Mouse (Mus musculus): ENCODE measurements around the gene Nfia.

DNA sequence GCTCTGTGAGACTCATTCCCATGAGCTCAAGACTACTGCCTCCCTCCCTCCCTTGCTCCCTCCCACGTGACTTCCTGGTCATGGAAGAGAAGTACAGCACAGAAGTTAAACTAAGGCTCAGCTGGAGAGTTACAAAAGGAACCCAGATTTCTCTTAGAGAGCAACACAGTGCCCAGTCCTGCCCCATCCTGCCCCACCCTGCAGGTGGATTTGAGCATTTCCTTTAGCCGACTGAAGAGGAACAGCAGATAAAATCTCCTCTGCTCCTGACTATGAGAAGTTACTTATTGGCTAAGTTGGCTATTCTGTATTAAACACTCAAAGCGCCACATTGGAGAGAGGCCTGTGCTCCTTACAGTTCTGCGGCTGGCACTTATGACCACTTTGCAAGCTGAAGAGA lies 314.4 kb downstream of the Nfia start:
- TF ChIP-seq CTCF (IDR thresholded peaks at IDR 0.05; ENCODE audit: control insufficient read depth, insufficient read depth, insufficient replicate concordance, low read depth, low read length) (no peak), POLR2A (IDR thresholded peaks at IDR 0.05; ENCODE audit: control insufficient read depth, low read depth, low read length) (no peak)
